Mouse (Mus musculus) neural tube, embryonic 14.5 days (tissue): ENCODE measurements around the gene Smad9. TPM values are rescaled to one million over a fixed set of nuclear protein-coding genes. Genes with fewer than 3 reads are reported as not detected.

Source experiments
- ATAC-seq: fragments of 200-750 bp; cut with Nextera tagmentation; 2 replicates; pipeline ENCODE4 v1.8.0; 2017; ENCODE audit warnings: low read depth, mild to moderate bottlenecking, moderate TSS enrichment, moderate library complexity
- H3K27ac ChIP-seq: fragments of 300-500 bp; sonication (generic); 2 replicates; pipeline ENCODE4 v1.5.1; 2014; ENCODE audit warnings: low read depth, mild to moderate bottlenecking, control low read depth, low read length, moderate library complexity, mixed read lengths
- H3K27me3 ChIP-seq: fragments of 300-500 bp; sonication (generic); 2 replicates; pipeline ENCODE4 v1.6.1; 2014; ENCODE audit warnings: low read length; ENCODE audit not compliant: control insufficient read depth, insufficient read depth
- H3K36me3 ChIP-seq: fragments of 300-500 bp; sonication (generic); 2 replicates; pipeline ENCODE4 v1.6.1; 2014; ENCODE audit warnings: low read length, mixed read lengths; ENCODE audit not compliant: control insufficient read depth, insufficient read depth
- H3K4me1 ChIP-seq: fragments of 300-500 bp; sonication (generic); 2 replicates; pipeline ENCODE4 v1.6.1; 2014; ENCODE audit warnings: low read length; ENCODE audit not compliant: control insufficient read depth, insufficient read depth
- H3K4me2 ChIP-seq: fragments of 300-500 bp; sonication (generic); 2 replicates; pipeline ENCODE4 v1.6.1; 2014; ENCODE audit warnings: mild to moderate bottlenecking, low read depth, low read length, control low read depth
- H3K4me3 ChIP-seq: fragments of 300-500 bp; sonication (generic); 2 replicates; pipeline ENCODE4 v1.5.1; 2014; ENCODE audit warnings: low read depth, low read length, control low read depth, mixed read lengths
- H3K9ac ChIP-seq: fragments of 300-500 bp; sonication (generic); replicated peaks from 2 replicates; pipeline ENCODE4 v1.6.1; 2014; ENCODE audit warnings: low read depth, mild to moderate bottlenecking, control low read depth, low read length, mixed read lengths
- H3K9me3 ChIP-seq: fragments of 300-500 bp; sonication (generic); 2 replicates; pipeline ENCODE4 v1.6.1; 2016; ENCODE audit warnings: low read length; ENCODE audit not compliant: control insufficient read depth
- WGBS: fragments of 180-500 bp; shearing (Covaris S2); extraction: QIAGEN DNeasy Blood & Tissue Kit; methylation state at CpG from one replicate; pipeline ENCODE4 v1.1.7; 2014; 5-methylcytosine and 5-hydroxymethylcytosine counted together
- polyA plus RNA-seq: library from polyadenylated mRNA; unstranded; fragments of >200 nt; fragmentation: Nextera tagmentation; extraction: Ambion mirVana; gene quantifications from 2 replicates; pipeline ENCODE4 v1.2.1, GENCODE M21; 2014

Smad9 gene
- polyA plus RNA-seq, 1 experiment from 2014 or later = 1.2 TPM

DNA sequence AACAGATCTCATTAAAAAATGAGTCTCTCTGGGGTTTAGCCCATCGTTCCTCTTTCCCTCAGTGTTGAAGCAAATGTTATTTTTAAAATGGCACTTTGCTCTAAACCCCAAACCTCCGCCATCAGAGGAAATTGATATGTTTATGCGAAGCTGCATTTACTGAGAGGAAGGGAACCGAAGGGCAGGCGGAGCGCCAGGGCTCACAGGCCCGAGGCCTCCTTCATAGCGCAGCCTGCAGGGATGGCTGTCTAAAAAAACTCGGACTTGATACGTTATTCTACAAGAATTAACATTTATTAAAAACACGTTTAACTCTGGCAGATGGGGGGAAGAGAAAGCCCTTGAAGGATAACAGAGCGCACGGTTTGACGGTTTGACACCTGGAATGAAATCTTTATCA lies 10.7 kb downstream of the Smad9 start:
- no peaks in the 10 kb centered on the region for H3K9me3 ChIP-seq
- H3K27ac ChIP-seq = no peak overlapping the region
- H3K36me3 ChIP-seq = no peaks in the 10 kb centered on the region
- H3K9ac ChIP-seq = no peak overlapping the region
- no peaks in the 10 kb centered on the region for H3K27me3 ChIP-seq
- H3K4me2 ChIP-seq = no peak overlapping the region
- 84% methylated on average over 14 of the region's 14 CpGs for WGBS
- ATAC-seq = no peak
- no peak overlapping the region for H3K4me3 ChIP-seq
- no peaks in the 10 kb centered on the region for H3K4me1 ChIP-seq

DNA sequence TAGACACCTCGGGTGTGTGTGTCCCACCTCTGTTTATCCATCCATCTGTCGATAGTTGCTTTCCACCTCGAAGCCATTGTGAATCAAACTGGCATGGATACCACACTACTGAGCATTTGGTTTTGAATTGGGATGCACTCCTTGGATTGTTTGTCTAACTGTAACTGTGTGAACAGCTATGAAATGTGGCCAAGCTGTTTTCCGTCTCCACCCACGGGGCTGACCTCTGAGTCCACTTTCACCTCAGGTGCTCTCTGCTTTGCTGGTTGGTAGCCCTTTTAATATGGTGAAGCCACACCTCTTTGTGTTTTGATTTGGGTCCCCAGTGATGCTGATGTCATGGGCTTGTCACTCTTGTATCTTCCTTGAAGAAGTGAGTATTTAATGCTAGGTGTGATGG lies 11.4 kb downstream of the Smad9 start:
- H3K36me3 ChIP-seq = no peaks in the 10 kb centered on the region
- no peak overlapping the region for H3K4me2 ChIP-seq
- H3K9me3 ChIP-seq = no peaks in the 10 kb centered on the region
- H3K4me1 ChIP-seq = no peaks in the 10 kb centered on the region
- H3K27ac ChIP-seq = no peak overlapping the region
- no peaks in the 10 kb centered on the region for H3K27me3 ChIP-seq
- no peak overlapping the region for H3K9ac ChIP-seq
- ATAC-seq = no peak
- H3K4me3 ChIP-seq = no peak overlapping the region
- WGBS = 88% methylated on average over 5 of the region's 5 CpGs

DNA sequence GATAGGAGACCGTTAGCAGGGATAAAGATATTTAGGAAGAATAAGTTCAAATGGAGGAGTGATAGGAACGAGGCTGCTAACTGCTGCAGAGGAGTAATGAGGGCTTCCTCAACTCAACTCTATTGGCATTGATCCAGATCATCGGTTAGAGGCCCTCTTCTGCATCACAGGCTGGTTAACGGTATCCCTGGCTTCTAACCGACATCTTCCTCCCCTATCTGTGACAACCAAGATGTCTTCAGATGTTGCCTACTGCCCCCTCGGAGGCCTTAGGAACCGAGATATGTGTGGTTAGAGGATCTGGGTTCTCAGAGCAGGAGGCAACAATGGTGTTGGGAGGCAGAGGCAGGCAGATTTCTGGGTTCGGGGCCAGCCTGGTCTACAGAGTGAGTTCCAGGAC lies 13.2 kb downstream of the Smad9 start:
- H3K9ac ChIP-seq = no peak overlapping the region
- H3K9me3 ChIP-seq = no peaks in the 10 kb centered on the region
- H3K27me3 ChIP-seq = no peaks in the 10 kb centered on the region
- H3K4me3 ChIP-seq = no peak overlapping the region
- WGBS = 90% methylated on average over 8 of the region's 8 CpGs
- H3K4me1 ChIP-seq = no peaks in the 10 kb centered on the region
- H3K27ac ChIP-seq = no peak overlapping the region
- ATAC-seq = no peak
- no peak overlapping the region for H3K4me2 ChIP-seq
- H3K36me3 ChIP-seq = no peaks in the 10 kb centered on the region

DNA sequence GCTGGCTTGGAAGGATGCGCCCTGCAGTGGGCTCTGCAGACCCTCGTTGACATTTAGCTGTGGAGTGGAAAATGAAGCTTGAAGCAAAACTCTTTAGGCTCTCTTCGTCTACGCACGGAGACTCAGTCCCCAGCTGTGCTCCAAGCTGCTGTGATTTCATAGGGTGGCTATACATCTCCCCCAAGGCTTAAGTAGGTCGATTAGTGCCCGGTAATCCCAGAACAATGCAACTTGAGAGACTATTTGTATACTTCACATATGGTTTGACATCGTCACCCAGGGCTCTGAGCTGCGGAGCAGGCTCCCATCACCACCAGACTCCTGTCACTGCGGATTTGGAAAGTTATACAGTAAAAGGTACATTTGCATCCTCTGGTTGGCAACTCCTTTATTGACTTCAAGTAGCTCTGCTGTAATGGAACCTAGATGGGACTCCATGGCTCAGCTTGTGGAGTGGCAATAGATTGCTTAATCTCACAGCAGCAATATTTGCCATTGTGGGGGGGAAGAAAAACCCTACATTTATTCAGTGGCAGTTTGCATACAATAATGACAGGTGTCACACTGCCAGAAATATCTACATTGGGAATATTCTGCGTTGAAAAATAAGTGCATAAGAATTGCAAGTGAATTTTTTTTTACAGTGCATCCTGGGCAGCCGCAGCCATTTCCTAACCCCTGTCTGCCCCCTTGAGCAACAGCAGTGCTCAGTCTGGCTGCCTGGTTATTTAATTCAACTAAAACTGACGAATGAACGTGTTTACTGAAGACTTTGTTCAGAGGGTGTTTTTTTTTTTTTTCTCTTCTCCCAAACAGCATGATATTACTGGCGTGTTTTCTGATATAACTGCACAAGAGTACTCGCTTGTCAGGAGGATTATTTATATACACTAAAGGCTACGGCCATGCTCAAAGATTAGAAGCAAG lies 14.2 kb downstream of the Smad9 start:
- Histone ChIP-seq H3K4me3 (no peak overlapping the region), H3K36me3 (no peaks in the 10 kb centered on the region), H3K9me3 (no peaks in the 10 kb centered on the region), H3K27me3 (no peaks in the 10 kb centered on the region), H3K4me1 (no peaks in the 10 kb centered on the region), H3K9ac (no peak overlapping the region), H3K4me2 (no peak overlapping the region), H3K27ac (no peak overlapping the region)
- WGBS = 75% methylated on average over 17 of the region's 17 CpGs
- ATAC-seq = no peak

DNA sequence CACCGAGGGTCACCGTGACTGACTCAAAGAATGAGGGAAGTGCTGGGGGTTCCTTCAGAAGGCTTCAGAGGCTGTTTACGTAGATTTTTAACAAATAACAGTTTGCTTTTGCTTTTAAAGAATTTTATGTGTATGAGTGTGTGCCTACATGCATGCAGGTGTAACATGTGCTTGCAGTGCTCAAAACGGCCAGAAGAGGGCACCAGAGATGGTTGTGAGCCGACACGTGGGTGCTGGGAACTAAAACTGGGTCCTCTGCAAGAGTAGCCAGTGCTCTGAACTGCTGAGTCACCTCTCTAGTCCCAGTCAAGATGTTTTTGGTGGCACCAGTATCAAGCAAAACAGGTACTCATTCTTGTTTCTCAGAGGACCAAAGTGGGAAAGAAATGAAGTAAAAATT lies 18.2 kb downstream of the Smad9 start:
- no peaks in the 10 kb centered on the region for H3K4me1 ChIP-seq
- H3K27ac ChIP-seq = no peak overlapping the region
- no peaks in the 10 kb centered on the region for H3K36me3 ChIP-seq
- no peaks in the 10 kb centered on the region for H3K9me3 ChIP-seq
- WGBS = 84% methylated on average over 6 of the region's 6 CpGs
- no peaks in the 10 kb centered on the region for H3K27me3 ChIP-seq
- no peak overlapping the region for H3K4me3 ChIP-seq
- no peak overlapping the region for H3K4me2 ChIP-seq
- no peak for ATAC-seq
- no peak overlapping the region for H3K9ac ChIP-seq

DNA sequence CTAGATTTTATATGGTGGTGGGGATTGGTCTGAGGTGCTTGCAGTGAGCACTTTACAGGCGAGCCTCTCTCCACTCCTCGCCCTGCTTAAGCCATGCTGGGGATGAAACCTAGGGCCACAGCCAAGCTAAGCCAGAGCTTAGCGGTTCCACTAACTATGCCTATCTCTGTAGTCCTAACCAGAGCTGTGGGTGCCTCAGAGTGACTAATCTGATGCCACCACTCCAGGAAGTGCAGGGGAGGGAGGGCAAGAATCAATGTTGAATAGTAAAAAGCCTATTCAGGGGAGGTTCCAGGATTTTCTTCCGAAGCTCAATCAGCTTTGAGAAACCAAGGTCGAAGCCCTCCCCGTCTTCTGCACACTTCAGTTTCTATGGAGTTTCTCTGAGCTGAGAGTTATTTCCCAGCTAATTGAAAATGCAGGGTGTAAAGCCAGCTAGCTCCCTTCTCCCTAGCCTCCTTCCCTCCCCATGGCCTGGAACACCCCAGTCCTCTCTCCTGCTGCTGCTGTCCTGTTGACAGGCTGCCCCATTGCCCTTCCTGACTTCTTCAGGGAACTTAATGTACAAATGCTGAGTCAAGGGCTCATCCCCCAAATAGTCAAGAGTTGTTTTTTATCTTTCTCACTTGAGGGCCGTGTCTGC lies 20.7 kb downstream of the Smad9 start:
- H3K36me3 ChIP-seq = no peaks in the 10 kb centered on the region
- no peak overlapping the region for H3K4me3 ChIP-seq
- H3K4me2 ChIP-seq = no peak overlapping the region
- no peaks in the 10 kb centered on the region for H3K4me1 ChIP-seq
- no peak for ATAC-seq
- WGBS = 75% methylated on average over 7 of the region's 7 CpGs
- H3K9me3 ChIP-seq = no peaks in the 10 kb centered on the region
- no peaks in the 10 kb centered on the region for H3K27me3 ChIP-seq
- no peak overlapping the region for H3K27ac ChIP-seq
- no peak overlapping the region for H3K9ac ChIP-seq

DNA sequence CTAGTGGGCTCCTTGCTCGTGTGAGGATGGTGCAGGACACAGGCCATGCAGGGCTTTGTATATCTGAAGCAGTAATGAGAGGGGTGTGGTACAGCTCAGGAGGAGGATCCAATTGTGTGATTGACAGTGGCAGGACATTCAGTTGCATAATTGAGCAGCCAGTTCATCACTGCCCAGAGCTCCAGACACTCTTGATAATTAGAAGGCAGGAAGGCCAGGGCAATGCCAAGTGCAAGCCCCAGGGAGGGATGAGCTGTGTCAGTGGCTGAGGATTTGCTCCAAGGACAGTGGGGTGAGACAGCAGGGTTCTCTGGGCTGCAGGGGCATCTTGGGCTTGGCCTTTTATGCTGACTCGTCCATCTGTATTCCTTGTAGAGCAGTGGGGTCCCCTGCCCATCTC lies 35.2 kb downstream of the Smad9 start:
- no peak overlapping the region for H3K4me2 ChIP-seq
- no peaks in the 10 kb centered on the region for H3K36me3 ChIP-seq
- H3K27ac ChIP-seq = no peak overlapping the region
- no peak overlapping the region for H3K4me3 ChIP-seq
- no peaks in the 10 kb centered on the region for H3K27me3 ChIP-seq
- no peak for ATAC-seq
- H3K9ac ChIP-seq = no peak overlapping the region
- WGBS = 60% methylated on average over 2 of the region's 2 CpGs
- H3K4me1 ChIP-seq = no peaks in the 10 kb centered on the region
- H3K9me3 ChIP-seq = no peaks in the 10 kb centered on the region

DNA sequence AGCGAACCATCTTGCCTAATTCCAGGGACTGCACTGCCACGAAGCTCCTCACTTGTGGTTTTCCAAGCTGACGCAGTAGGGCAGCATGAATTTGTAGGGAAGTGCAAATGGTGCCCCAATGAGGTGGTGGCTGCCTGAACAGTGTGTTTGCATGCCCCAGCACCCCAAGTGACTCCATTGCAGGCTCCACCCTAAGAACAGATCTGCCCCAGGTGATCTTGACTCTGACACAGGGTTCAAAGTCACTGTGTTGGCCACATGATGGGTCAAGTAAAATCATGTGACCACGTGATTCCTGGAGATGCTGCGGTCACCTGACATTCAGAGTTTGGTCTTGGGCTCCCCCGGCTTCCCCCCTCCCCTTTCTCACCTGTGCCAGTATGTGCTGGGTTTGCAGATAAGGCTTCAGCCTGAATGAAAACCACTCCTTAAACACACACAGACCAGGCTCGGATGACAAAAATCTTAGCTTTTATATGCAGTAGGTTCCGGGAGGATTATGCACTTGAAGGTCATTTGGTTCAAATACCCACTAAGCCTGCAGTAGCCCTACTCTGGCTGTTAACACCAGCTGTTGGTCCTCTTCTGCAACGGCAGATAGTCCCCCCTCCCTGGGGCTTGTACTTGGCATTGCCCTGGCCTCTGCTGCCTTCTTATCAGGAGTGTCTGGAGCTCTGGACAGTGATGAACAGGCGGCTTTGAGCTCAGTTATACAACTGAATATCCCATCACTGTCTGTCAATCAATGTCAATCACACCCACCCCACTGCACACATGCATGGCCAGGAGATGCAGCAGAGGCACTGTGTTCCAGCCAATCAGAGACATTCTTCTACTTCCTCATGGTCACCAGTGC lies 36.7 kb downstream of the Smad9 start:
- Histone ChIP-seq H3K4me1 (no peaks in the 10 kb centered on the region), H3K27me3 (no peaks in the 10 kb centered on the region), H3K9me3 (no peaks in the 10 kb centered on the region), H3K27ac (no peak overlapping the region), H3K36me3 (no peaks in the 10 kb centered on the region), H3K4me3 (no peak overlapping the region), H3K9ac (no peak overlapping the region), H3K4me2 (no peak overlapping the region)
- WGBS = 83% methylated on average over 10 of the region's 10 CpGs
- no peak for ATAC-seq

DNA sequence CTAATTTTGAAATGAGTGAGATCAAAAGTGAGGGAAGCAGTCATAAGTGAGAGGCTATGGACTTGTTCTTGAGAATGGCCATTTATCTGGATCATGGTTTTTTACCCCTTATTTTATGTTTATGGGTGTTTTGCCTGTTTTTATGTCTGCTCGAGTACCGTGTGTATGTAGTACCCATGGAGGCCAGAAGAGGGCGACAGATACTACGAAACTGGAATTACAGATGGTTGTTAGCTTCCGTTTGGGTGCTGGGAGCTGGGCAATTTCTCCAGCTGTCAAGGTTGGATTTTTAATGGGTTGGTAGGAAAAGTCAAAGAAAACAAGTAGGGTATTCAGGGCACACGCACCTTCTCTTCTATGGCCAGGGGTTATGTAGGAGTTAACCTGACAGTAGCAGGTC lies 38.4 kb downstream of the Smad9 start:
- Histone ChIP-seq H3K4me1 (no peaks in the 10 kb centered on the region), H3K4me2 (no peak overlapping the region), H3K27me3 (no peaks in the 10 kb centered on the region), H3K36me3 (no peaks in the 10 kb centered on the region), H3K9ac (no peak overlapping the region), H3K27ac (no peak overlapping the region), H3K4me3 (no peak overlapping the region), H3K9me3 (no peaks in the 10 kb centered on the region)
- no peak for ATAC-seq
- 87% methylated on average over 6 of the region's 6 CpGs for WGBS
